Mouse (Mus musculus) hematopoietic stem cell, adult 5-6 weeks (primary cell): Measurements from ENCODE around the gene Casz1. TPM values are rescaled to one million over a fixed set of nuclear protein-coding genes. Genes with fewer than 3 reads are reported as not detected.

ENCODE experiments used
- ATAC-seq, 2 experiments: fragments of 125-278 bp in 1 of 2; replicated peaks in 1 of 2; 2 replicates each; pipeline ENCODE4 v1.8.0; 2016 to 2017; ENCODE audit warnings: inconsistent platforms in 2 of 2, mild to moderate bottlenecking in 2 of 2, moderate number of reproducible peaks in 2 of 2, low read depth in 1 of 2, moderate TSS enrichment in 1 of 2; ENCODE audit not compliant: low FRiP score in 2 of 2, poor library complexity in 2 of 2, severe bottlenecking in 2 of 2, insufficient read depth in 1 of 2, low TSS enrichment in 1 of 2
- total RNA-seq: library from RNA; stranded (forward); fragments of 172-1452, 232-1000 nt; gene quantifications from 2 replicates; pipeline ENCODE4 v1.2.3, GENCODE M21; 2017

Casz1 gene
- total RNA-seq, 1 experiment from 2014 or later = 3.4 TPM

DNA sequence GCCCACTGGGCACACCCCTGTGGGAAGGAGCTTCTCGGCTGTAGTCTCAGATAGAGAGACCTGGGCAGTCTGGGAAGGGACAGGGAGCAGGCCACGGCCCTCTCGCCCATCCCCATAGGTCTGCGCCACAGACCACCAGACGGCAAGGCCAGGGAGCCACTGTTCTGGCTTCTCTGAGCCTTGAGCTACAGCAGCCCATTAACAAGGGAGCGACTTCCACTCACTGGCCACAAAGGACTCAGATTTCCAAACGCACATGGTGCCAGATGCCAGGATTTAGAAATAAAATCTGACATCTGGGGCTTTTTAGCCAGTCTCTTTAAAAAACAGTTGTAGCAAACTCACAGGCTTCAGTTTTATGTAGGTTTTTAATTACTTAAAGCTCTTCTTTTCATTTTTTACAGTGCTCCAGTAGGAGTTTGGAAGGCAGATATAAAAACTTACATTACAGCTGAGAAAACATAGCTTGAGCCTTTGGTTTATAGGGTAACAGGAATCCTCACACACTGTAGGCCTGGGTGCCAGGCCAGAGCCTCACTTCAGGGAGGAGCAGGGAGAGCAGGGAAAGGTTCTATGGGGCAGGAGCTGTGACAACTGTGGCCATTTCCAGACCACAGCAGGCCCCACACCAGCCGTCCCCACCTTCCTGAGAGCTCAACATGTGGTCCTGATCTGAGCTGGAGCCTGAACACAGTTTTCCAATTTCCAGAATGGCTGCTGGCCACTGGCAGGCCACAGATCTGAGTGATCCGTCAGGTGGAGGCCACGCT lies 160.5 kb downstream of the Casz1 start:
- no peak for ATAC-seq

DNA sequence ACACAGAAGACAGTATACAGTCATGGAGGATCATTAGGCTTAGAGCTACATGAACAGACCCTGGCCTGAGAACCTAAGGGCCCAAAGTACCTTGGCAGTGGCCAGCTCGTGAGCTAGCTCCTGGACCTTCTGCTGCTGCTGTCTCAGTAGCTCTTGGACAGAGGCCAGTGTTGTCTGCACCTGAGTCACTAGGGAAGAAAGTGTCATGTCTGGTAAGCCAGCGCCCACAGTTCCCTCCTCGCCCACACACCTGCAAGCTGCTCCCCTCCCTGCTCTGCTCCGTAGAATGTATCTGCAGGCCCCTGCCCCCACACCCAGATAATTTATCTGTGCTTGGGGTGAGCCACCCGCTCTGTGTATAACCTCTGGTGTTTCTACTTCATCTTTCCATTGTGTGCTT lies 161.9 kb downstream of the Casz1 start:
- ATAC-seq = no peak

- ATAC-seq = no peak
Observed at GRCm38 (mm10) chr4:148968859-148969258, 164.6 kb downstream of the Casz1 start.

GRCm38 (mm10) chr4:148969610-148970009 lies 165.4 kb downstream of the Casz1 start:
- ATAC-seq = no peak

- ATAC-seq = no peak
Observed at GRCm38 (mm10) chr4:148970742-148971141, 166.5 kb downstream of the Casz1 start.

GRCm38 (mm10) chr4:148971613-148972242 lies 167.5 kb downstream of the Casz1 start:
- ATAC-seq = no peak

- ATAC-seq = no peak
Observed at GRCm38 (mm10) chr4:148972707-148973106, 168.5 kb downstream of the Casz1 start.

- ATAC-seq = no peak
Observed at GRCm38 (mm10) chr4:148973387-148973786, 169.2 kb downstream of the Casz1 start.

DNA sequence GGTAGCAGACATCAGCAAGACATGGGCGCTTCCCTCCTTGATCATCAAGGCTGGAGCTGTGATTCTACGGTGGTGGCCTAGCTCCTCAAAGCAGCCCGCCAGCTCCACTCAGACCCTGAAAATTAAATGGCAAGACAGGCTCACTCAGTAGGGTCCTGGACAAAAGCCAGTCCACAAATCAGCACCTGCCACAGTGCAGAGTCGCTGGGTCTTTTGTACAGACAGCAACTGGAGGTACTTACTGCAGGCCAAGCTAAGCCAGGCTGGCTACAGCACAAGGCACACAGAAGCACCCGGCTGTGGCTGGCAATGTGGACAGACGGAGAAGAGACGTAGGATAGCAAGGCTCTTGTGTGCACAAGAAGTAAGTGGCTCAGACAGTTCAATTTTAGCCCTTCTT lies 170.6 kb downstream of the Casz1 start:
- ATAC-seq = no peak

GRCm38 (mm10) chr4:148978221-148978855 lies 174.1 kb downstream of the Casz1 start:
- ATAC-seq = no peak

DNA sequence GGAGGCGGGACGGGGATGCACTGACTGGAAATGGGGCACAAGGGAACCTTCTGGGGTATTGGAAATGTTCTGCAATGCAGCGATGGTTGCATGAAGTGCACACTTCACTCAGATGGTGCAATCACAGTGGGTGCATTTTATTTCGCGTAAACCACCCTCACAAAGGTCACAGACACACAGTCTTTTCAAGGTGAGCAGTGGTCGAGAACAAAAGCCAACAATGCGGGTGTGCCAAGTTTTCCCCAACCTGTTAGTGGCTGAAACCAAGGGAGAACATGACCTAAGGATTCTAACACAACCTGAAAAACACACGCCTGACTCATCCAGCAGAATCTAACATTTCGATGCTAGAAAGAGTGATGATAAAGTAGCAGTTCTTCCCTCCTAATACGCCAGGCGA lies 174.7 kb downstream of the Casz1 start:
- ATAC-seq = no peak

DNA sequence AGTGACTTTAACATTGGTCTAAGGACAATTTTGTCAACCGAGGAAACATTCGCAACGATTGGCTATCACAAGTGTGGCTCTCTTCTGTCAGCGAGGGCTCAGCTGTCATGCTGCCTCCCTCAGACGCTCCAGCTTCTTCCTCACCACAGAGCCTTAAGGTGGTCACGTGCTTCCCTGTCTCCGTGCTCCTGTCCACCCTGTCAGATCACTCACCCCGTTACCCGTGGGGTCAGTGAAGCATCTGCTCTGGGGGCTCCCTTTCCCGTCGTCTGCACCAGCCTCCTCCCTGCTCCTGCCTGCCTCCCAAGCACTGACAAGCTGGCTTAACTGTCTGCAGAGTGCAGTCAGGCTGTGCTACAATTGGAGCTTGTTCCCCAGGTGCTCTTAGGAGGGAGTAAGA lies 175.6 kb downstream of the Casz1 start:
- ATAC-seq = no peak

- no peak for ATAC-seq
Observed at GRCm38 (mm10) chr4:148982274-148982673, 178.0 kb downstream of the Casz1 start.

GRCm38 (mm10) chr4:148984701-148985540 lies 180.7 kb downstream of the Casz1 start:
- ATAC-seq = no peak

DNA sequence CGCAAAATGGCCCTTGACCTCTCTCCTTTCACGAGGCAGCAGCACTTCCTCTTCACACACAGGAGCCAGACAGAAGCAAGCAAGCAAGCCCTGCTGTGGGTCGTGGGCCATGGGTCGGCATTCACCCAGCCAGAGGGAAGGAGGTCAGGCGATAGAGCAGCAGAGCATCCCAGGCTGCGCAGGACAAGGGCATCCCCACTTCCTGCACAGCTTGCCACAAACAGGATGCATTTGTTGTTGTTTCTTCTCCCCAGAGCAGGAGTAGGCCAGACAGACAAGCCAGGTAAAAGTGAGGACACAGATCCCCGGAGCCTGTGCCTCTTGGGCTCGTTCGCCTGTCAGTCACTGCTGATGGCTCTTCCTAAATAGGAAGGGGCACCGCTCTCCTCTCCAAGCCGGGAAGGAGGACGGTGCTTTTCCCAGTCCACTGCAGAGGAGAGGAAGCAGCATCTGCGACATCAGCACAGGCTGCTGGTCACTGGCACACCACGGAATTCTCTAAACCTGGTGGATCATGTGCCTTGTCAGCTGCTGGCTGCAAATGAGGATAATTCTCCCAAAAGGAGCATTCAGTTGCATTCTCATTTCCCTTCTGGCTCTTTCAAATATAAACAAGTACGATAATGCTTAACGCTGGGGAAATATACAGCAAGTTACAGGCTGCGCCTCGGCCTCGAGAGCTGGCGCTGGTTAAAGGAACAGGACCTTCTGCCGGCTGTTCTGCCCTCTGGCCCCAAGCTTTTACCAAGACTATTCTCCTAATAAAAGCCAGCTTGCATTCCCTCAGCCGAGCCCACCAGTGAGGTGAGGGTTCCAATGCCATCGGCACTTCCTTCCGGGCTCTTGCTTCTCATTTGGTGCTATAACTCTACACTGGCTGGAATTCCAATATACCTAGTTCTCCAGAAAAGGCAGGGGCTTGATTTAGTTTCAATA lies 181.6 kb downstream of the Casz1 start:
- no peak for ATAC-seq

DNA sequence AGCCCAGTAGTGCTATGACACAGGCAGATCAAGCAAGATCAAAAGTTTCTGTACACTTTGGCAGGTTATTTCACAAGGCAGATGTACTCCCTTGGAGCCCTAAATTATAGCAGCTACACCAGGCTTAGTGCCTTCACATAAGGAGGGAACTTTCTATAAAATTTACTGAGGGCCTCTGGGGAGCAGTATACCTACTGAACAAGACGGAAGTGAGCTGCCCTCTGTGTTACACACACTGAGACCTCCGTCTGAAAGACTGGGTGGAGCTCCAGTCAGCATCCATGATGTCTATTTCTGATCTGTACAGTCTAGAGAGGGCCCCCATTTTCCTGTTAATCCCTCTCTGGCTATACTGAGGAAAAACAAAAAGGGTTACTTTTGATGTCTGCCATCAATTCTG lies 185.8 kb downstream of the Casz1 start:
- ATAC-seq = no peak

DNA sequence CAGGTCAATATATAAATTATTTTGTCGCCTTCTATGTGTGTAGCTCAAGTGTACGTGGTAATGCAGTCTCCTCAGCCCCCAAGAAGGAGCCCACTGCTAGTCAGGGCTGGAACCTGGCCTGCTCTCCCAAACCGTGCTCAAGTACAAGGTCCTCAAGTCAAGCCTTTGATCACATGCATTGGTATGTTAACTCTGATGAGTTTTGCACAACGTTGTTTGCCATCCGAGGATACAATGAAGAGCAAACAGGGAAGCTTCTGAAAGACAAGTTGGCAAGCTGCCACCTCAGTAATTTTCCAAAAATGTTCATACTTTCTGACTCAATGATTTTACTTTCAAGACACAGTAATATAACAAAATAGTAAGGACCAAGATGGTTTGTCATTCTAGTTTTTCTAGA lies 189.7 kb downstream of the Casz1 start:
- ATAC-seq = no peak
